Mouse (Mus musculus) midbrain, embryonic 15.5 days (tissue): Measurements from ENCODE around the gene Itpkb. TPM values are rescaled to one million over a fixed set of nuclear protein-coding genes. Genes with fewer than 3 reads are reported as not detected.

Experiments used
- polyA plus RNA-seq: library from polyadenylated mRNA; unstranded; fragments of >200 nt; fragmentation: Nextera tagmentation; extraction: Ambion mirVana; gene quantifications from 2 replicates; pipeline ENCODE4 v1.2.1, GENCODE M21; 2015

Itpkb gene
- polyA plus RNA-seq, 1 experiment from 2014 or later, result 3.0 TPM

Other genes with a start within 250 kb of the Itpkb start
- gene Coq8a, start 130.9 kb upstream of the Itpkb start, polyA plus RNA-seq, result 2.7 and 3.9 TPM in 2 replicates
- 15.4 and 15.8 TPM in 2 replicates for gene Psen2, start 67.0 kb upstream of the Itpkb start, polyA plus RNA-seq
- 7.2 and 9.3 TPM in 2 replicates for gene Stum, start 153.0 kb downstream of the Itpkb start, polyA plus RNA-seq
- gene Parp1, start 238.4 kb downstream of the Itpkb start, polyA plus RNA-seq, result 95.9 and 96.2 TPM in 2 replicates